Mouse (Mus musculus) G1E (cell line): ENCODE measurements around the gene B430306N03Rik.

Experiments
- CTCF ChIP-seq: IDR thresholded peaks from 2 replicates; pipeline ENCODE4 v1.5.1; 2012; ENCODE audit warnings: low read depth, low read length, inconsistent platforms, mixed read lengths
- GATA1 ChIP-seq: IDR thresholded peaks from 2 replicates; pipeline ENCODE4 v1.6.1; 2012; ENCODE audit warnings: borderline replicate concordance, low read length, inconsistent platforms, mixed read lengths
- GATA2 ChIP-seq: IDR thresholded peaks from 2 replicates; pipeline ENCODE4 v1.6.1; 2012; ENCODE audit warnings: low read depth, low read length, inconsistent platforms, borderline replicate concordance

- no peak for TF ChIP-seq CTCF
- no peak for TF ChIP-seq GATA1
- no peak for TF ChIP-seq GATA2
Observed at GRCm38 (mm10) chr17:48325093-48325492, 9.2 kb downstream of the B430306N03Rik start.
